Mouse (Mus musculus) liver, postnatal 0 days (tissue): ENCODE data around the gene Klf3. TPM values are rescaled to one million over a fixed set of nuclear protein-coding genes. Genes with fewer than 3 reads are reported as not detected.

Source experiments
- ATAC-seq: fragments of 200-750 bp; cut with Nextera tagmentation; 2 replicates; pipeline ENCODE4 v1.8.0; 2017; ENCODE audit warnings: mild to moderate bottlenecking, moderate library complexity
- DNase-seq: peaks from one replicate; pipeline ENCODE4 v3.0.0-alpha.2; 2016
- H3K27ac ChIP-seq: fragments of 300-500 bp; sonication (generic); 2 replicates; pipeline ENCODE4 v1.5.1; 2014; ENCODE audit warnings: antibody characterized with exemption, moderate library complexity, mild to moderate bottlenecking, low read depth
- H3K27me3 ChIP-seq: fragments of 300-500 bp; sonication (generic); 2 replicates; pipeline ENCODE4 v1.6.1; 2014; ENCODE audit warnings: low read length, control low read depth, mixed read lengths; ENCODE audit not compliant: insufficient read depth
- H3K36me3 ChIP-seq: fragments of 300-500 bp; sonication (generic); replicated peaks from 2 replicates; pipeline ENCODE4 v1.6.1; 2014; ENCODE audit warnings: mild to moderate bottlenecking, control low read depth, low read length, moderate library complexity, mixed read lengths; ENCODE audit not compliant: insufficient read depth
- H3K4me1 ChIP-seq: fragments of 300-500 bp; sonication (generic); 2 replicates; pipeline ENCODE4 v1.6.1; 2014; ENCODE audit warnings: antibody characterized with exemption, mild to moderate bottlenecking, control low read depth; ENCODE audit not compliant: insufficient read depth
- H3K4me2 ChIP-seq: fragments of 300-500 bp; sonication (generic); 2 replicates; pipeline ENCODE4 v1.6.1; 2014; ENCODE audit warnings: low read depth, mild to moderate bottlenecking, low read length, moderate library complexity, mixed read lengths
- H3K4me3 ChIP-seq: fragments of 300-500 bp; sonication (generic); 2 replicates; pipeline ENCODE4 v1.5.1; 2014; ENCODE audit warnings: low read depth, low read length
- H3K9ac ChIP-seq: fragments of 300-500 bp; sonication (generic); replicated peaks from 2 replicates; pipeline ENCODE4 v1.6.1; 2014; ENCODE audit warnings: mild to moderate bottlenecking, moderate library complexity
- H3K9me3 ChIP-seq: fragments of 300-500 bp; sonication (generic); 2 replicates; pipeline ENCODE4 v1.6.1; 2016; ENCODE audit warnings: mild to moderate bottlenecking, control low read depth, low read length, mixed read lengths
- CTCF ChIP-seq: sonication (generic); IDR thresholded peaks from 2 replicates; pipeline ENCODE4 v1.5.1; 2016; ENCODE audit warnings: antibody characterized with exemption, low read depth
- EP300 ChIP-seq: IDR thresholded peaks from 2 replicates; pipeline ENCODE4 v1.6.1; 2016; ENCODE audit warnings: antibody characterized with exemption, low read depth, mild to moderate bottlenecking
- WGBS: fragments of 180-500 bp; shearing (Covaris S2); extraction: QIAGEN DNeasy Blood & Tissue Kit; methylation state at CpG from one replicate; pipeline ENCODE4 v1.1.7; 2014; ENCODE audit not compliant: insufficient replicate concordance; 5-methylcytosine and 5-hydroxymethylcytosine counted together
- polyA plus RNA-seq: library from polyadenylated mRNA; unstranded; fragments of >200 nt; fragmentation: Nextera tagmentation; extraction: Ambion mirVana; gene quantifications from 2 replicates; pipeline ENCODE4 v1.2.1, GENCODE M21; 2015

Klf3 gene
- polyA plus RNA-seq, 1 experiment from 2014 or later, result 65.7 TPM

DNA sequence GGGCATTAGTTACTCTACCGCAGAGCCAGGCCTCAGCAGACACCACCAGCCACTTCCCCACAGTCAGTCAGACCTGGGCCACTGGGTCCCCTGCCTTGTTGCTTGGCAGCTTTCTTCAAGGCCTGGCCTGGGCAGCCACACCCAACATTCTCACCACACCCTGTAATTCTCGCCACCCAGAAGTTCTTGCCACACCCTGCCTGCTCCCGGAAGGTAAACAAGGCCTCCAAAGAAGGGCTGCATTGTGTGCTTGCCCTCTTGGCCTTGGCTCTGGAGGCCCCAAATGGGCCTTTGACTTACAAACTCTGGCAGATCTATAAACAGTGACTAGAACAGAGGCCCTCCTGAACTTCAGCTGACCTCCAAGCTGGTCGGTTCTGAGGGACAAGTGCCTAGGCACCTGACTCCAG, 61.5 kb downstream of the Klf3 start:
- WGBS, result 9% methylated on average over 4 of the region's 4 CpGs
- Histone ChIP-seq H3K4me3 (no peak overlapping the region), H3K27ac (peak overlapping the region; percentile 83), H3K4me2 (peak overlapping the region; percentile 44), H3K9ac (no peak overlapping the region), H3K27me3 (no peaks in the 10 kb centered on the region), H3K4me1 (peaks cover 29% of the 10 kb centered on the region), H3K36me3 (no peaks in the 10 kb centered on the region), H3K9me3 (no peaks in the 10 kb centered on the region)
- DNase-seq, result peak; percentile 80
- peak; percentile 83 for ATAC-seq
- TF ChIP-seq EP300, result peak; percentile 63
- TF ChIP-seq CTCF, result no peak

DNA sequence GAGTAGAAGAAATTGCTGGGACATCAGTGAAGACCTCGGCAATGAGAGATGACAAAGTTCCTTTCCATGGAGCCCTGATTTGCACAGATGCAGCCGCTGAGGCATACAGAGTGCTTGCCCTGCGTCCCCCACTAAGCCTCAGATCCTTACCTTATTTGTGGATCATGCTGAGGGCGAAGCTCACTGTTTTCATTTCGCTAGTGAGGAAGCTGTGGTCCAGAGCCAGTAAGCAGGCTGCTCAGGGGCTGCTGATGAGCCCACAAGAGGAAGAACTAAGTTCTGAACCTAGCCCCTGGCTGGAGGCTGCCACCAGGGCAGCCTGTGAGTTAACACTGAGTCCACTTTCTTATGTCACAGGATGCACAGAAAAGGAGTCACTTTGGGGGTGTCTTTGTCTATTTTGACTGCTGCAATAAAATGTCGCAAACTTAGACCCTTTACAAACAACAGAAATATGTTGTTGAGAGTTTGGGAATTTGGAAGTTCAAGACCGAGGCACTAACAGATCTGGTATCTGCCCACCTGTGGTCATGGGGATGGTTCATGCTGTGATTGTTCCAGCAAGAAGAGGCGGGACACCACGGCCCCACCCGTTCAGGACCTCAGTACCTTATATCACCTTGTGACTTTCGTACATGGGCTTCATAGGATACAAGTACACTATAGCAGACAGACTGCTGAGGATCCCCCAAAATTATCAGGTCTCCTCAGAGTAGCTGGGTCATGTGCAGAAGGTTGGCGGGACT, 62.2 kb downstream of the Klf3 start:
- TF ChIP-seq EP300, result no peak
- TF ChIP-seq CTCF, result no peak
- H3K4me2 ChIP-seq, result peak overlapping the region; percentile 44; the same call in 1 of the 2 replicates
- H3K9me3 ChIP-seq, result no peaks in the 10 kb centered on the region
- H3K36me3 ChIP-seq, result no peaks in the 10 kb centered on the region
- ATAC-seq (peak; percentile 8; the same call in 1 of the 2 replicates), DNase-seq (no peak)
- H3K4me3 ChIP-seq, result no peak overlapping the region
- H3K27me3 ChIP-seq, result no peaks in the 10 kb centered on the region
- no peak overlapping the region for H3K9ac ChIP-seq
- H3K27ac ChIP-seq, result peak overlapping the region; percentile 83
- WGBS, result 61% methylated on average over 12 of the region's 12 CpGs
- peaks cover 29% of the 10 kb centered on the region for H3K4me1 ChIP-seq

DNA sequence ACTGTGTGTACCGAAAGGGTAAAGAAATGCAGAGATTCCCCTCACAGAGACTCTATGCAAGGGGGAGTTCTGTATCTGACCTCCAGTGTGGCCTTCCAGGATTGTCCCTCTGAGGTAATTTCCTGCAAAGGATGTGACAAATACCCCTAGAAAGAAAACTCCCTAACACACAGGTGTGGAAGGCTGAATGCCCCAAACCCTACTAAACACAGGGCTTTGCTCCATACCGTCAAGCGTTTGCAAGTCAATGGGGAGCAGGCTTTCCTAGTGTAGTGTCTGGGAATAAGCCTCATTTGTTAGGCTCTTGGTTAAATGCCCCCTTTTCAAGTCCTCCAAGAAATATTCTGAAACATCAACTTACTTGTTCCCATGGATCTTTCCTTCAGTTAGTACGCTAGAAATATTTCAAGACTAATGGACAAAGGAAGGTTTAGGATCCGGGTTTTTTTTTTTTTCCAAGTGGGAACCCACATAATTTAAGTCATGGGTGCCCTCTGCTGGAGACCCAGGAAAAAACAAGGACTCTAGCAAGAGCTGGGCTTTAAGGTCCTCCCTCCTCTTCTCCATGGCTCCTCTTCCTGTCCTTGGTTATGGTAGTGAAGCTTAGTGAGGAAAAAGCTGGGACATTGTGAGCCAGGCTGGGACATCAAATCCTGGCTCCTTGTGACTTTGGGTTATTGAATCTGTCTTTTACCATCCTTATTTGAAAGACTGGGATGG, 63.3 kb downstream of the Klf3 start:
- no peak for ATAC-seq
- no peaks in the 10 kb centered on the region for H3K27me3 ChIP-seq
- 46% methylated on average over 5 of the region's 5 CpGs for WGBS
- no peak overlapping the region for H3K27ac ChIP-seq
- no peaks in the 10 kb centered on the region for H3K9me3 ChIP-seq
- no peak overlapping the region for H3K4me2 ChIP-seq
- no peak overlapping the region for H3K9ac ChIP-seq
- H3K4me3 ChIP-seq, result no peak overlapping the region
- peaks cover 24% of the 10 kb centered on the region for H3K4me1 ChIP-seq
- DNase-seq, result peak; percentile 81
- H3K36me3 ChIP-seq, result no peaks in the 10 kb centered on the region
- TF ChIP-seq CTCF (peak; percentile 71), EP300 (peak; percentile 16; the same call in 1 of the 2 replicates)

DNA sequence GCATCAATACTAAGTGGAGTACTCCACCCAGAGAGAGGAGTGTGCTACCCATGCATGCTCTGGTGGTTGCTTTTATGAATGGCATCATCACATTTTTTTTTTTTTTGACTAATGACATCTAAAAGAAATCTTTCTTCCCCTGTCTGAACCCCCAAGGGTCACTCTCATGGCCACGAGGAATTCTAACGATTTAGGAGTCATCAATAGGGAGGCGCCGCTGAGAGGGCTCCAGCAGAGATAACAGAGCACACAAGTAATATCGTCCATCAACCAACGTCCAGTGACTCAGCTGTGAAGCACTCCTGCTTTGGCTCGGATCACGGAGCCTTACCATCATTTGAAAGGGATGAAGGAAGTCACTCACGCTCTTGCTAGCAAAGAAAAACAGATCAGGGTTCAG, 63.9 kb downstream of the Klf3 start:
- DNase-seq, result no peak
- TF ChIP-seq CTCF (no peak), EP300 (no peak)
- no peaks in the 10 kb centered on the region for H3K36me3 ChIP-seq
- 59% methylated on average over 9 of the region's 9 CpGs for WGBS
- no peaks in the 10 kb centered on the region for H3K27me3 ChIP-seq
- no peak for ATAC-seq
- H3K9me3 ChIP-seq, result no peaks in the 10 kb centered on the region
- H3K4me1 ChIP-seq, result peaks cover 17% of the 10 kb centered on the region
- H3K9ac ChIP-seq, result no peak overlapping the region
- H3K27ac ChIP-seq, result no peak overlapping the region
- no peak overlapping the region for H3K4me3 ChIP-seq
- H3K4me2 ChIP-seq, result no peak overlapping the region

GRCm38 (mm10) chr5:64867551-64867950, 64.4 kb downstream of the Klf3 start:
- DNase-seq, result no peak
- no peak for ATAC-seq
- Histone ChIP-seq H3K9ac (no peak overlapping the region), H3K36me3 (no peaks in the 10 kb centered on the region), H3K4me2 (no peak overlapping the region), H3K27ac (no peak overlapping the region), H3K9me3 (no peaks in the 10 kb centered on the region), H3K27me3 (no peaks in the 10 kb centered on the region), H3K4me1 (peaks cover 13% of the 10 kb centered on the region), H3K4me3 (no peak overlapping the region)
- TF ChIP-seq CTCF (no peak), EP300 (no peak)
- WGBS, result 78% methylated on average over 5 of the region's 5 CpGs

DNA sequence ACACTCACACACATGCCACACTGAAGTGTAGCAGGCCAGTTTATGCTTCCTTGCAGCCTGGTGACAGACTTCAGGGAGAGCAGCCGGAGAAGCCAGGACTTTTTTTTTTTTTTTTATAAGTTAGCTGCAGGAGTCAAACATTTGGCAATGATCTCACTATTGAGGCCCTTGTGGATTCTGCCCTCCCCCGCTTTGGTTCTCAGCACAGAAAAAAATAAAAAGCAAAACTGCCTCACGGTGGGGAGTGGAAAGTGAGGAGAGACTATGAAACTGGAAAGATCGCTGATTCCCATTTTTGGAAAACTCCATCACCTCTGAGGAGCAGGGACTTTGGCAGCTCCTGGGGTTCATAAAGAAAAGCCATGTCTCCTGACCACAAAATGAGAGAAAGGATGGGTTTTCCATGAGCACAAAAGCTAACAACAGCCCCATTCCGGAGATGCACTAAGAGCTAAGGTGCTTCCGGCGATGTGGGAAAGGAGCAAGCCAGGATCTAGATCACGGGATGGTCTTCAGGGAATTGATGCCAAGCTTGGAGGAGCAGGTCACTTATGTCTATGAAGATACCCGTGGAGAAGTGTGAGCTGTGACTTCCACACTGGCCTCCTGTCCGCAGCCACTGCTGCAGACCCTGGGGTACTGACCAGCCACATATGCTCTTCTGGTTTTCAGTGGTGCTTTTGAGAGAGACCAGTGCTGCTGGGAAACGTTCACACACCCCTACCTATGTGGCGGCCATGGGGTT, 73.1 kb downstream of the Klf3 start:
- H3K27ac ChIP-seq, result no peak overlapping the region
- no peaks in the 10 kb centered on the region for H3K9me3 ChIP-seq
- peaks cover 3% of the 10 kb centered on the region; the same call in 1 of the 2 replicates for H3K4me1 ChIP-seq
- no peak for DNase-seq
- no peaks in the 10 kb centered on the region for H3K36me3 ChIP-seq
- TF ChIP-seq EP300, result no peak
- TF ChIP-seq CTCF, result no peak
- H3K9ac ChIP-seq, result no peak overlapping the region
- WGBS, result 76% methylated on average over 12 of the region's 12 CpGs
- H3K4me2 ChIP-seq, result no peak overlapping the region
- no peaks in the 10 kb centered on the region for H3K27me3 ChIP-seq
- no peak overlapping the region for H3K4me3 ChIP-seq
- no peak for ATAC-seq
